Mouse (Mus musculus) MEL (cell line): ENCODE data around the gene Slc25a5. TPM values are rescaled to one million over a fixed set of nuclear protein-coding genes. Genes with fewer than 3 reads are reported as not detected.

Source experiments
- DNase-seq: peaks from one replicate; pipeline ENCODE4 v3.0.0; 2011; ENCODE audit warnings: low read depth, low spot score
- H3K27ac ChIP-seq: 2 replicates; pipeline ENCODE4 v1.5.1; 2012; ENCODE audit warnings: low read depth, mild to moderate bottlenecking, control low read depth, low read length, moderate library complexity; ENCODE audit not compliant: control insufficient read depth
- H3K27me3 ChIP-seq, 2 experiments: fragments of 150-350 bp in 1 of 2; sonication (generic) in 1 of 2; 2 replicates each; pipeline ENCODE4 v1.6.1; 2012; ENCODE audit warnings: low read length in 2 of 2, mild to moderate bottlenecking in 2 of 2, improper control_type of control experiment in 1 of 2, moderate library complexity in 1 of 2; ENCODE audit not compliant: insufficient read depth in 2 of 2, control insufficient read depth in 1 of 2
- H3K36me3 ChIP-seq, 2 experiments: 2 replicates each; pipeline ENCODE4 v1.6.1; 2012 to 2014; ENCODE audit warnings: low read length in 2 of 2, improper control_type of control experiment in 1 of 2, inconsistent platforms in 1 of 2, mild to moderate bottlenecking in 1 of 2; ENCODE audit not compliant: insufficient read depth in 2 of 2, control insufficient read depth in 1 of 2
- H3K4me1 ChIP-seq, 2 experiments: fragments of 150-350 bp in 1 of 2; sonication (generic) in 1 of 2; 2 replicates each; pipeline ENCODE4 v1.6.1; 2012; ENCODE audit warnings: low read length in 2 of 2, improper control_type of control experiment in 1 of 2, mild to moderate bottlenecking in 1 of 2; ENCODE audit not compliant: insufficient read depth in 2 of 2, control insufficient read depth in 1 of 2
- H3K4me3 ChIP-seq, 2 experiments: fragments of 150-350 bp in 1 of 2; sonication (generic) in 1 of 2; 2 replicates each; pipeline ENCODE4 v1.5.1; 2012; ENCODE audit warnings: low read depth in 2 of 2, low read length in 2 of 2, mild to moderate bottlenecking in 2 of 2, moderate library complexity in 2 of 2, control low read depth in 1 of 2, improper control_type of control experiment in 1 of 2; ENCODE audit not compliant: control insufficient read depth in 1 of 2, insufficient read depth in 1 of 2
- H3K79me2 ChIP-seq: 2 replicates; pipeline ENCODE4 v1.6.1; 2012; ENCODE audit warnings: mild to moderate bottlenecking, low read length, moderate library complexity; ENCODE audit not compliant: control insufficient read depth, poor library complexity, insufficient read depth
- H3K9ac ChIP-seq: 2 replicates; pipeline ENCODE4 v1.6.1; 2012; ENCODE audit warnings: low read depth, mild to moderate bottlenecking, control low read depth, low read length, moderate library complexity; ENCODE audit not compliant: control insufficient read depth, poor library complexity, severe bottlenecking
- H3K9me3 ChIP-seq: fragments of 150-350 bp; sonication (generic); replicated peaks from 2 replicates; pipeline ENCODE4 v1.6.1; 2012; ENCODE audit warnings: mild to moderate bottlenecking, low read length, improper control_type of control experiment, moderate library complexity; ENCODE audit not compliant: insufficient read depth
- BHLHE40 ChIP-seq: IDR thresholded peaks from 2 replicates; pipeline ENCODE4 v1.6.1; 2012; ENCODE audit warnings: low read depth, mild to moderate bottlenecking, inconsistent platforms, low read length, improper control_type of control experiment, borderline replicate concordance
- CHD2 ChIP-seq: IDR thresholded peaks from 2 replicates; pipeline ENCODE4 v1.6.1; 2011; ENCODE audit warnings: low read length, improper control_type of control experiment
- E2F4 ChIP-seq: IDR thresholded peaks from 2 replicates; pipeline ENCODE4 v1.6.1; 2011; ENCODE audit warnings: low read depth, low read length, improper control_type of control experiment, borderline replicate concordance
- ELF1 ChIP-seq: IDR thresholded peaks from 2 replicates; pipeline ENCODE4 v1.6.1; 2014; ENCODE audit warnings: low read depth, mild to moderate bottlenecking, inconsistent platforms, low read length, improper control_type of control experiment, moderate library complexity
- GABPA ChIP-seq: IDR thresholded peaks from 2 replicates; pipeline ENCODE4 v1.6.1; 2012; ENCODE audit warnings: low read depth, mild to moderate bottlenecking, inconsistent platforms, low read length, improper control_type of control experiment, moderate library complexity
- HCFC1 ChIP-seq: IDR thresholded peaks from 2 replicates; pipeline ENCODE4 v1.6.1; 2012; ENCODE audit warnings: low read depth, mild to moderate bottlenecking, inconsistent platforms, low read length, improper control_type of control experiment, moderate library complexity
- KAT2A ChIP-seq: conservative IDR thresholded peaks from 2 replicates; pipeline ENCODE4 v1.6.1; 2012; ENCODE audit warnings: low read depth, low read length, improper control_type of control experiment, inconsistent platforms
- MAFK ChIP-seq: IDR thresholded peaks from 2 replicates; pipeline ENCODE4 v1.6.1; 2011; ENCODE audit warnings: low read depth, mild to moderate bottlenecking, low read length, improper control_type of control experiment, borderline replicate concordance
- MXI1 ChIP-seq: IDR thresholded peaks from 2 replicates; pipeline ENCODE4 v1.6.1; 2011; ENCODE audit warnings: mild to moderate bottlenecking, low read depth, low read length, improper control_type of control experiment
- MYC ChIP-seq: IDR thresholded peaks from 2 replicates; pipeline ENCODE4 v1.6.1; 2011; ENCODE audit warnings: low read depth, mild to moderate bottlenecking, low read length, improper control_type of control experiment, moderate library complexity
- NELFE ChIP-seq: IDR thresholded peaks from 2 replicates; pipeline ENCODE4 v1.6.1; 2011; ENCODE audit warnings: low read depth, low read length, improper control_type of control experiment
- POLR2A ChIP-seq, 2 experiments: IDR thresholded peaks; 2 replicates each; pipeline ENCODE4 v1.6.1; 2011 to 2012; ENCODE audit warnings: low read length in 2 of 2, mild to moderate bottlenecking in 2 of 2, control low read depth in 1 of 2, improper control_type of control experiment in 1 of 2, low read depth in 1 of 2, moderate library complexity in 1 of 2; ENCODE audit not compliant: control insufficient read depth in 1 of 2, insufficient read depth in 1 of 2, poor library complexity in 1 of 2
- POLR2AphosphoS2 ChIP-seq: IDR thresholded peaks from 2 replicates; pipeline ENCODE4 v1.6.1; 2011; ENCODE audit warnings: low read length, improper control_type of control experiment
- POLR2AphosphoS5 ChIP-seq: IDR thresholded peaks from 2 replicates; pipeline ENCODE4 v1.6.1; 2012; ENCODE audit warnings: low read depth, borderline replicate concordance, mild to moderate bottlenecking, inconsistent platforms, low read length, moderate library complexity, mixed read lengths
- RAD21 ChIP-seq: IDR thresholded peaks from 2 replicates; pipeline ENCODE4 v1.6.1; 2011; ENCODE audit warnings: mild to moderate bottlenecking, low read depth, low read length, improper control_type of control experiment
- RCOR1 ChIP-seq: IDR thresholded peaks from 2 replicates; pipeline ENCODE4 v1.6.1; 2012; ENCODE audit warnings: low read depth, mild to moderate bottlenecking, inconsistent platforms, low read length, improper control_type of control experiment
- SIN3A ChIP-seq: IDR thresholded peaks from 2 replicates; pipeline ENCODE4 v1.6.1; 2012; ENCODE audit warnings: low read length, improper control_type of control experiment, inconsistent platforms
- SMC3 ChIP-seq: IDR thresholded peaks from 2 replicates; pipeline ENCODE4 v1.6.1; 2011; ENCODE audit warnings: low read depth, low read length, improper control_type of control experiment
- UBTF ChIP-seq: IDR thresholded peaks from 2 replicates; pipeline ENCODE4 v1.6.1; 2012; ENCODE audit warnings: low read depth, mild to moderate bottlenecking, inconsistent platforms, low read length, improper control_type of control experiment, moderate library complexity, borderline replicate concordance; ENCODE audit not compliant: insufficient read depth
- USF1 ChIP-seq: IDR thresholded peaks from 2 replicates; pipeline ENCODE4 v1.6.1; 2014; ENCODE audit warnings: low read depth, mild to moderate bottlenecking, inconsistent platforms, low read length, improper control_type of control experiment, moderate library complexity
- USF2 ChIP-seq, 2 experiments: IDR thresholded peaks; 2 replicates each; pipeline ENCODE4 v1.6.1; 2011 to 2012; ENCODE audit warnings: improper control_type of control experiment in 2 of 2, low read length in 2 of 2, borderline replicate concordance in 1 of 2, inconsistent platforms in 1 of 2, low read depth in 1 of 2, mild to moderate bottlenecking in 1 of 2; ENCODE audit not compliant: insufficient read depth in 1 of 2
- polyA plus RNA-seq, 2 experiments: library from polyadenylated mRNA; stranded (reverse) in 1 of 2; unstranded in 1 of 2; fragments of >175 nt in 1 of 2; fragments of >200 nt in 1 of 2; gene quantifications; 2 replicates each; pipeline versions ENCODE4 v1.2.1 to v1.2.4; 2012; ENCODE audit warnings: low replicate concordance in 2 of 2, low read depth in 1 of 2; ENCODE audit not compliant: insufficient read length in 2 of 2, insufficient read depth in 1 of 2, missing spikeins in 1 of 2
- total RNA-seq: library from RNA; depleted of rRNA; stranded (reverse); fragments of 300-350 nt; gene quantifications from 2 replicates; pipeline ENCODE4 v1.2.3, GENCODE M21; 2012

The Slc25a5 gene
- total and polyA plus RNA-seq, 3 experiments, result 263 to 1,006 (median 704) TPM

- no peaks in the 10 kb centered on the region for H3K36me3 ChIP-seq
- TF ChIP-seq BHLHE40 (no peak), RAD21 (no peak), USF1 (no peak), USF2 (IDR thresholded peaks at IDR 0.05; ENCODE audit: borderline replicate concordance in 1 of 2, insufficient read depth in 1 of 2, low read depth in 1 of 2, low read length in 2 of 2) (no peak), POLR2AphosphoS5 (no peak), UBTF (no peak), KAT2A (no peak), MYC (no peak)
- no peak overlapping the region for H3K4me3 ChIP-seq
- no peaks in the 10 kb centered on the region for H3K79me2 ChIP-seq
- no peaks in the 10 kb centered on the region for H3K27me3 ChIP-seq
- no peak overlapping the region for H3K9ac ChIP-seq
- H3K4me1 ChIP-seq, result no peaks in the 10 kb centered on the region
- no peak overlapping the region for H3K27ac ChIP-seq
- no peak for DNase-seq
- no peaks in the 10 kb centered on the region for H3K9me3 ChIP-seq
Observed at GRCm38 (mm10) chrX:36816368-36816899, 21.0 kb downstream of the Slc25a5 start.

DNA sequence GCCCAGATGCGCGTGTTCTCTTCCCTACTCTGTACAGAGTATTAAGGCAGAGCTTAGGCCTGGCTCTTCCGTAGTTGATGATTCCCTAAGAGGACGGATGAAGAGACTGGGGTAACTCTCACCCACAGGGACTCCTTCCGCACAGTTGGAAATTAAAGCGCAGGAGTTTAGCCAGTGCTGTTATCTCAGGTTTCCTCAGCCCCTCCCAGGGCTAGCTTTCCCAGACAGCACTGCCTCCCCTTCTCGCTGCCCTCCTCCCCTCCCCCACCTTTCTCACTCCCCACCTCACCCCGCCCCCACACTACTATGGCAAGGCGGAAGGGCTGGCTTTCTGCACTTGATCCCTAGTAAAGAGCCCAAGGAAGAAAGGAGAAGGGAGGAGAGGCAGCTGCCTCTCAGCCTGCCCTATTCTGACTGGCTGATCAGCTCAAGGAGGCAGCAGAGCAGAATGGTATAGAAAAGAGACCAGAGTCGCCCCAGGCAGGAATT, 21.5 kb downstream of the Slc25a5 start:
- H3K27ac ChIP-seq, result no peak overlapping the region
- TF ChIP-seq POLR2AphosphoS5, result no peak
- TF ChIP-seq ELF1, result no peak
- TF ChIP-seq CHD2, result no peak
- no peak for TF ChIP-seq E2F4
- no peak for TF ChIP-seq SIN3A
- TF ChIP-seq BHLHE40, result no peak
- no peak for TF ChIP-seq POLR2A (IDR thresholded peaks at IDR 0.05; ENCODE audit: control insufficient read depth in 1 of 2, insufficient read depth in 1 of 2, low read depth in 1 of 2, low read length in 2 of 2, poor library complexity in 1 of 2)
- H3K4me1 ChIP-seq, result no peaks in the 10 kb centered on the region
- no peaks in the 10 kb centered on the region for H3K27me3 ChIP-seq
- H3K9ac ChIP-seq, result no peak overlapping the region
- H3K4me3 ChIP-seq, result no peak overlapping the region
- no peaks in the 10 kb centered on the region for H3K36me3 ChIP-seq
- DNase-seq, result no peak
- H3K9me3 ChIP-seq, result no peaks in the 10 kb centered on the region
- H3K79me2 ChIP-seq, result no peaks in the 10 kb centered on the region

DNA sequence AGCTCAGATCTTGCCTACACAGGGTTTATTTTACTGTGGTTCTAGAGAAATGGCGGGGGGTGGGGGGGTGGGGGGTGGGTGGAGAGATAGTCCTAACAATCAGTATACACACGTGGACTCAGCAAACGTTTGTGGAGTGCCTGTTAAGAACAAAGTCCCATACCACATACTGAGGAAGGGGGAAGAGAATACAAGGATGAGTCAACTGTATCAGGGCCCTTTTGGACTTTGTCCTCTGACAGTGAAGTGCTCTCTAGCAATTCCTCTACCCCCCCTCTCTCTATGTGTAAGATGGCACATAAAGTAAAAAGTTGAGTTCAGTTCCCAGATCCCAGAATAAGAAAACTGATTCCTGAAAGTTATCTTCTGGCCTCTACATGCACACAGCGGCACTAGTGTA, 24.1 kb downstream of the Slc25a5 start:
- H3K27me3 ChIP-seq, result no peaks in the 10 kb centered on the region
- no peak overlapping the region for H3K4me3 ChIP-seq
- no peak overlapping the region for H3K27ac ChIP-seq
- H3K36me3 ChIP-seq, result no peaks in the 10 kb centered on the region
- TF ChIP-seq GABPA, result no peak
- no peak for TF ChIP-seq HCFC1
- TF ChIP-seq NELFE, result no peak
- TF ChIP-seq MXI1, result no peak
- no peak for TF ChIP-seq POLR2AphosphoS2
- no peak for TF ChIP-seq MAFK
- TF ChIP-seq RCOR1, result no peak
- TF ChIP-seq UBTF, result no peak
- no peak for TF ChIP-seq POLR2A (IDR thresholded peaks at IDR 0.05; ENCODE audit: control insufficient read depth in 1 of 2, insufficient read depth in 1 of 2, low read depth in 1 of 2, low read length in 2 of 2, poor library complexity in 1 of 2)
- no peak for TF ChIP-seq SMC3
- no peak for TF ChIP-seq E2F4
- no peaks in the 10 kb centered on the region for H3K4me1 ChIP-seq
- H3K9ac ChIP-seq, result no peak overlapping the region
- H3K79me2 ChIP-seq, result no peaks in the 10 kb centered on the region
- H3K9me3 ChIP-seq, result no peaks in the 10 kb centered on the region
- DNase-seq, result no peak
